23 mouse cellular contexts compared by ENCODE assay signal in genomic region chr16:4544845-4545244, GRCm38 (mm10).
"Had no signal": no experiment of that assay in that cellular context is flagged by ENCODE, and none has a peak within 500 bp of the region (broad histone marks: within the 10 kb centered on the region; RNA-seq: fewer than 3 reads in every experiment).

No protein-coding gene starts in this region.

- H3K9ac ChIP-seq: heart, embryonic 13.5 days; heart, embryonic 15.5 days; hindbrain, embryonic 13.5 days; hindbrain, embryonic 15.5 days; kidney, embryonic 15.5 days; limb, embryonic 13.5 days; limb, embryonic 15.5 days; liver, embryonic 12.5 days; liver, embryonic 14.5 days had no signal

- H3K27ac ChIP-seq: heart, embryonic 13.5 days; heart, embryonic 15.5 days; hindbrain, embryonic 13.5 days; hindbrain, embryonic 15.5 days; hindbrain, postnatal 0 days; kidney, embryonic 15.5 days; kidney, postnatal 0 days; limb, embryonic 13.5 days; limb, embryonic 15.5 days; liver, embryonic 12.5 days; liver, embryonic 14.5 days had no signal

- DNase-seq: gastrocnemius, postnatal 14 days; gastrocnemius, postnatal 36 days; heart, postnatal 14 days; heart, postnatal 36 days; kidney, adult 11 months; kidney, adult 2 months; kidney, adult 9 months; kidney, postnatal 14 days; kidney, postnatal 36 days; layer of hippocampus, adult 9-11 months; layer of hippocampus, postnatal 36 days; left cerebral cortex, postnatal 4 days had no signal

- H3K4me3 ChIP-seq: heart, embryonic 13.5 days; heart, embryonic 15.5 days; hindbrain, embryonic 13.5 days; hindbrain, embryonic 15.5 days; kidney, embryonic 15.5 days; limb, embryonic 13.5 days; limb, embryonic 15.5 days; liver, embryonic 12.5 days had no signal

- H3K27me3 ChIP-seq: heart, embryonic 13.5 days; heart, embryonic 15.5 days; hindbrain, embryonic 13.5 days; hindbrain, embryonic 15.5 days; kidney, embryonic 15.5 days; limb, embryonic 13.5 days; limb, embryonic 15.5 days; liver, embryonic 12.5 days had no signal

- H3K9me3 ChIP-seq: heart, embryonic 13.5 days; heart, embryonic 15.5 days; hindbrain, embryonic 13.5 days; hindbrain, embryonic 15.5 days; kidney, embryonic 15.5 days; limb, embryonic 13.5 days; limb, embryonic 15.5 days; liver, embryonic 12.5 days had no signal
